Mouse (Mus musculus): ENCODE measurements around the gene Ccdc126. TPM values are rescaled to one million over a fixed set of nuclear protein-coding genes. Genes with fewer than 3 reads are reported as not detected.

The Ccdc126 gene
- 12.7 and 13.3 TPM in 2 replicates for polyA plus RNA-seq (2014; fragmentation: Nextera tagmentation; extraction: Ambion mirVana)

- no peaks in the 10 kb centered on the region for H3K36me3 ChIP-seq (ENCODE audit: control insufficient read depth, insufficient read depth, low read length)
- H3K9ac ChIP-seq (replicated peaks; ENCODE audit: low read depth, low read length), result peak within 1 kb of the TSS; percentile 76
- peak within 1 kb of the TSS; percentile 81 for H3K27ac ChIP-seq (ENCODE audit: low read length)
- ATAC-seq (ENCODE audit: insufficient number of reproducible peaks, insufficient read depth, low FRiP score, low read depth), result peak; percentile 99
- H3K4me2 ChIP-seq (replicated peaks; ENCODE audit: low read depth, low read length), result peak within 1 kb of the TSS; percentile 66
- H3K4me3 ChIP-seq (ENCODE audit: low read depth, low read length), result peak within 1 kb of the TSS; percentile 71
- H3K27me3 ChIP-seq (ENCODE audit: control insufficient read depth, insufficient read depth, low read length), result no peaks in the 10 kb centered on the region
- peaks cover 6% of the 10 kb centered on the region; the same call in 1 of the 2 replicates for H3K4me1 ChIP-seq (ENCODE audit: control insufficient read depth, insufficient read depth, low read length)
- no peaks in the 10 kb centered on the region for H3K9me3 ChIP-seq (ENCODE audit: control insufficient read depth, low read depth, low read length)
- under 1% methylated on average over 47 of the region's 47 CpGs for WGBS
Measured at GRCm38 (mm10) chr6:49318966-49319594, at the start of gene Ccdc126. Gene Ccdc126 (plus strand): TSS chr6:49319274.

DNA sequence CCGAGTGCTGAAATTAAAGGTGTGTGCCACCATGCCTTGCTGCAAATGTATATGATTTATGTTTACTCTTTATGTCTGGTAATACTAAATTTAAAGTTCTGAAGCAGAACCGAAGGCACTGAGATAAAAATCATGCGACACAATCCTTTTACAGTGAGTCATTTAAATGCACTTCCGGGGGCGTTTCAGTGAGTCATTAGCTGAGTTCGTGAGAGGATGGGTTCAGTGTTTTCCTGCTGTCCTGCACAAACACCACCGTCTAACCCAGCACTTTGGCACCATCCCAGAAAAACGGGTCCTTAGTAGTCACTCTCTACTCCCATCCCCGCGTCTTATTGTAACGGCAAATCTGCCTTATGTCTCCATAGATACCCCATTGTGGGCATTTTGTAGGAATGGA is 49.2 kb upstream of the Ccdc126 start:
- no peak for ATAC-seq (ENCODE audit: insufficient number of reproducible peaks, insufficient read depth, low FRiP score, low read depth)
- H3K4me3 ChIP-seq (ENCODE audit: low read depth, low read length), result no peak overlapping the region
- H3K36me3 ChIP-seq (ENCODE audit: control insufficient read depth, insufficient read depth, low read length), result no peaks in the 10 kb centered on the region
- H3K4me2 ChIP-seq (replicated peaks; ENCODE audit: low read depth, low read length), result no peak overlapping the region
- H3K9me3 ChIP-seq (ENCODE audit: control insufficient read depth, low read depth, low read length), result no peaks in the 10 kb centered on the region
- no peaks in the 10 kb centered on the region for H3K4me1 ChIP-seq (ENCODE audit: control insufficient read depth, insufficient read depth, low read length)
- no peak overlapping the region for H3K9ac ChIP-seq (replicated peaks; ENCODE audit: low read depth, low read length)
- 59% methylated on average over 11 of the region's 11 CpGs for WGBS
- H3K27me3 ChIP-seq (ENCODE audit: control insufficient read depth, insufficient read depth, low read length), result no peaks in the 10 kb centered on the region
- no peak overlapping the region for H3K27ac ChIP-seq (ENCODE audit: low read length)

DNA sequence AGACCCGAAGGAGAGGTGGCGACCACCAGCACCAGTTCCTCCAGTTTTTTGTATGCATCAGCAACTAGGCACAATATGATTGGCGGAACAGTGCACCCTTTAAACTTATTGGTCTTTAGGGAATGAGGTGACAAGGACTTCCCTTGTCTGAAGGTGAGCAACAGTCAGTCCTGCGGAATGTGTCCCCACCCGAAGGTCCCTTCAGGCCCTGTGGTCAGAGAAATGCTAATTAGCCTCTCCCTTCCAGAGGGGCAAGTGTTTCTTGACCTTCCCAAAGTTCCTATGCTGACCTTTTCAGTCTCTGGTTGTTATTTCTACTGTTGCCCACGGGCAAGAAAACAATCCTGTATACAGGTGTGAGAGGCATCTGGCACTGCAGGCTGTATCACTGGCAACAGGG is 47.3 kb upstream of the Ccdc126 start:
- Histone ChIP-seq H3K9ac (replicated peaks; ENCODE audit: low read depth, low read length) (no peak overlapping the region), H3K27ac (ENCODE audit: low read length) (no peak overlapping the region), H3K9me3 (ENCODE audit: control insufficient read depth, low read depth, low read length) (no peaks in the 10 kb centered on the region), H3K4me1 (ENCODE audit: control insufficient read depth, insufficient read depth, low read length) (no peaks in the 10 kb centered on the region), H3K36me3 (ENCODE audit: control insufficient read depth, insufficient read depth, low read length) (no peaks in the 10 kb centered on the region), H3K4me2 (replicated peaks; ENCODE audit: low read depth, low read length) (no peak overlapping the region), H3K27me3 (ENCODE audit: control insufficient read depth, insufficient read depth, low read length) (no peaks in the 10 kb centered on the region), H3K4me3 (ENCODE audit: low read depth, low read length) (no peak overlapping the region)
- no peak for ATAC-seq (ENCODE audit: insufficient number of reproducible peaks, insufficient read depth, low FRiP score, low read depth)
- 80% methylated on average over 6 of the region's 6 CpGs for WGBS

GRCm38 (mm10) chr6:49272863-49273262 is 46.2 kb upstream of the Ccdc126 start:
- Histone ChIP-seq H3K4me1 (ENCODE audit: control insufficient read depth, insufficient read depth, low read length) (no peaks in the 10 kb centered on the region), H3K27me3 (ENCODE audit: control insufficient read depth, insufficient read depth, low read length) (no peaks in the 10 kb centered on the region), H3K9ac (replicated peaks; ENCODE audit: low read depth, low read length) (no peak overlapping the region), H3K36me3 (ENCODE audit: control insufficient read depth, insufficient read depth, low read length) (no peaks in the 10 kb centered on the region), H3K27ac (ENCODE audit: low read length) (no peak overlapping the region), H3K4me3 (ENCODE audit: low read depth, low read length) (no peak overlapping the region), H3K9me3 (ENCODE audit: control insufficient read depth, low read depth, low read length) (no peaks in the 10 kb centered on the region), H3K4me2 (replicated peaks; ENCODE audit: low read depth, low read length) (no peak overlapping the region)
- 86% methylated on average over 2 of the region's 2 CpGs for WGBS
- ATAC-seq (ENCODE audit: insufficient number of reproducible peaks, insufficient read depth, low FRiP score, low read depth), result no peak

DNA sequence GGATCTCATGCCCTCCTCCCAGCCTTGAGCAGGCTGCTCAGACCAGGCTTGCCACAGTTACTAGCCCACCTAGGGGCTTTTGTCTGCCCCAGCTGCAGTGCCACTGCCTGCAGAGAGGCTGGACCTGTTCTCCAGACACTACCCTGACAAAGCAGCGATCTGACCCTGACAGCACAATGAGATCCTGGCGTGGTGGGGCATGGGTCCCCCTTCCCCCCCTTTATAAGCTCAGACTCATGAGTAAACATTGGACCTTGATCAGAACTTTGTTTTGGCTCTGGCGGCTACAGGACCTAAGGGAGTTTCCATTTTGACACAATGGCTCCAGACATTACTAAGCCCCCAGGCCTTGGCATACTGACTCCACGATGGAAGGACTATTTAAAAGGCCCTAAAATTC is 45.1 kb upstream of the Ccdc126 start:
- Histone ChIP-seq H3K9ac (replicated peaks; ENCODE audit: low read depth, low read length) (no peak overlapping the region), H3K27ac (ENCODE audit: low read length) (no peak overlapping the region), H3K4me3 (ENCODE audit: low read depth, low read length) (no peak overlapping the region), H3K4me1 (ENCODE audit: control insufficient read depth, insufficient read depth, low read length) (no peaks in the 10 kb centered on the region), H3K27me3 (ENCODE audit: control insufficient read depth, insufficient read depth, low read length) (no peaks in the 10 kb centered on the region), H3K4me2 (replicated peaks; ENCODE audit: low read depth, low read length) (no peak overlapping the region), H3K9me3 (ENCODE audit: control insufficient read depth, low read depth, low read length) (no peaks in the 10 kb centered on the region), H3K36me3 (ENCODE audit: control insufficient read depth, insufficient read depth, low read length) (no peaks in the 10 kb centered on the region)
- 30% methylated on average over 4 of the region's 4 CpGs for WGBS
- ATAC-seq (ENCODE audit: insufficient number of reproducible peaks, insufficient read depth, low FRiP score, low read depth), result no peak

GRCm38 (mm10) chr6:49274416-49275091 is 44.5 kb upstream of the Ccdc126 start:
- H3K4me2 ChIP-seq (replicated peaks; ENCODE audit: low read depth, low read length), result no peak overlapping the region
- no peaks in the 10 kb centered on the region for H3K9me3 ChIP-seq (ENCODE audit: control insufficient read depth, low read depth, low read length)
- no peak overlapping the region for H3K4me3 ChIP-seq (ENCODE audit: low read depth, low read length)
- ATAC-seq (ENCODE audit: insufficient number of reproducible peaks, insufficient read depth, low FRiP score, low read depth), result no peak
- WGBS, result 60% methylated on average over 9 of the region's 9 CpGs
- H3K27me3 ChIP-seq (ENCODE audit: control insufficient read depth, insufficient read depth, low read length), result no peaks in the 10 kb centered on the region
- H3K36me3 ChIP-seq (ENCODE audit: control insufficient read depth, insufficient read depth, low read length), result no peaks in the 10 kb centered on the region
- H3K4me1 ChIP-seq (ENCODE audit: control insufficient read depth, insufficient read depth, low read length), result no peaks in the 10 kb centered on the region
- no peak overlapping the region for H3K9ac ChIP-seq (replicated peaks; ENCODE audit: low read depth, low read length)
- no peak overlapping the region for H3K27ac ChIP-seq (ENCODE audit: low read length)

- Histone ChIP-seq H3K27ac (ENCODE audit: low read length) (no peak overlapping the region), H3K9ac (replicated peaks; ENCODE audit: low read depth, low read length) (no peak overlapping the region), H3K36me3 (ENCODE audit: control insufficient read depth, insufficient read depth, low read length) (no peaks in the 10 kb centered on the region), H3K4me1 (ENCODE audit: control insufficient read depth, insufficient read depth, low read length) (no peaks in the 10 kb centered on the region), H3K27me3 (ENCODE audit: control insufficient read depth, insufficient read depth, low read length) (no peaks in the 10 kb centered on the region), H3K4me2 (replicated peaks; ENCODE audit: low read depth, low read length) (no peak overlapping the region), H3K9me3 (ENCODE audit: control insufficient read depth, low read depth, low read length) (no peaks in the 10 kb centered on the region), H3K4me3 (ENCODE audit: low read depth, low read length) (no peak overlapping the region)
- ATAC-seq (ENCODE audit: insufficient number of reproducible peaks, insufficient read depth, low FRiP score, low read depth), result no peak
- 79% methylated on average over 7 of the region's 7 CpGs for WGBS
Measured at GRCm38 (mm10) chr6:49275296-49275695, 43.8 kb upstream of the Ccdc126 start.

DNA sequence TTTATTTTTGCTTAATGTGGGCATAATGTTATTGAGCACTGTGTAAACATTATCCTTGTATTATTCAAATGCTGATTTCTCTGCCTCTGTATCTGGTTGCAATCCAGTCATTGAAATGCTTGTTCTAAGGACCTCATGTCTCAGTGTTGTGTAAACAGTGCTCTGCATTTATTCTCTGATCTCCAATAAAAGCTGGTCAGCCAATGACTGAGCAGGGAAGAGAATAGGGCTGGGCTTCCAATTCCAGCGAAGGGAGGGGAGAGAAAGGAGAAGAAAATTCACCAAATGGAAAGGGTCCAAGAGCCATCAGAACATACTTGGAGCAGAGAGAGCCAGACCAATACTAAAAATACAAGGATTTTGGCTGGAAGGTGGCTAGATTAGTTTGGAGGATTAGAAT is 38.1 kb upstream of the Ccdc126 start:
- Histone ChIP-seq H3K4me3 (ENCODE audit: low read depth, low read length) (no peak overlapping the region), H3K4me2 (replicated peaks; ENCODE audit: low read depth, low read length) (no peak overlapping the region), H3K4me1 (ENCODE audit: control insufficient read depth, insufficient read depth, low read length) (no peaks in the 10 kb centered on the region), H3K9ac (replicated peaks; ENCODE audit: low read depth, low read length) (no peak overlapping the region), H3K36me3 (ENCODE audit: control insufficient read depth, insufficient read depth, low read length) (no peaks in the 10 kb centered on the region), H3K27me3 (ENCODE audit: control insufficient read depth, insufficient read depth, low read length) (no peaks in the 10 kb centered on the region), H3K9me3 (ENCODE audit: control insufficient read depth, low read depth, low read length) (no peaks in the 10 kb centered on the region), H3K27ac (ENCODE audit: low read length) (no peak overlapping the region)
- ATAC-seq (ENCODE audit: insufficient number of reproducible peaks, insufficient read depth, low FRiP score, low read depth), result no peak
- 29% methylated on average over 1 of the region's 1 CpGs for WGBS
